Mouse (Mus musculus) spleen, adult 12 weeks (tissue): Measurements from ENCODE around the gene BC028528.
"Not testable (repeated sequence)": the region's sequence is repeated elsewhere in the genome, so short reads cannot be mapped to it uniquely, and the experiment has no call there.

Experiments used
- DNase-seq: peaks from one replicate; pipeline ENCODE4 v3.0.0; 2022; ENCODE audit warnings: low spot score

BC028528 gene

DNA sequence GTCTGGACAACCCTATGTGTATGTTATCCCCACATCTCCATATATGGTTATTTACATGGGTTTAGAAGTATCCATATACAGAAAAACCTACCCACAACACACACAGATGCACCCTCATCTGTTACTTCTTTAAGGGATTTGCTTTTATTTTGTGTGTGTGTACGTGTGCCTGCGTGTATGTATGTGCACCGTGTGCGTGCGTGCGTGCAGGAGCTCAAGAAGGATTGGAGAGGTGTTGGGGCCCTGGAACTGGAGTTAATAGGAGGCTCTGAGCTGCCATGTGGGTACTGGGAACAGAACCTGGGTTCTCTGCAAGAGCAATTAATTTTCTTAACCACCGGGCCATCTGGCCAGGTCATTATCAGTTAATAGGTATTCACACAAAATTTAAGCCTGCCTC, 19.8 kb downstream of the BC028528 start:
- DNase-seq, result no peak

DNA sequence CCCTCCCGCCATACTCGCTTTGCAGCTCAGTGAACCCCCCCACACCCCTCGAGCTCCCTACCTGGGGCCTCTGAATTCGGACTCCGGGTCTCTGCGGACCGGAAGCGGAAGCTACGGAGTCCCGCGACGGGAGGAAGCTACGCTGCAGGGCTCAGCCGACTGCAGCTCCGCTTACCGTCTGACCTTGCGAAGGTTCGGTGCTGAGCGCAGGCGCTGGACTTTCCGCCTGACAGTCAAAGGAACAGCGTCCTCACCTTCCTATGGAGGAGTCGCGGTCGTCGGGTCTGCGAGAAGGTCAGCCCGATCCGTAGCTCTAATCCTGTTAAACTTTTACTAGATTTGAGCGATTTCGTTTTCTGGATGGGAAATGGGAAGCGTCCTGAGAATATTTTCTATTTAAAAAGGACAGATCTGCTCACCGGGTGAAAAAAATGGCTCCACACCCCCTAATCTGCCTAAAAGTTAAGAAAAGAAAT, 20.4 kb downstream of the BC028528 start, which contains the start of gene Mrps21:
Mrps21 (minus strand) TSS at position 128 of the 476 bp plus-strand sequence.
- DNase-seq, result peak; percentile 69

GRCm38 (mm10) chr3:95870976-95871375, 20.8 kb downstream of the BC028528 start:
- DNase-seq, result no peak

DNA sequence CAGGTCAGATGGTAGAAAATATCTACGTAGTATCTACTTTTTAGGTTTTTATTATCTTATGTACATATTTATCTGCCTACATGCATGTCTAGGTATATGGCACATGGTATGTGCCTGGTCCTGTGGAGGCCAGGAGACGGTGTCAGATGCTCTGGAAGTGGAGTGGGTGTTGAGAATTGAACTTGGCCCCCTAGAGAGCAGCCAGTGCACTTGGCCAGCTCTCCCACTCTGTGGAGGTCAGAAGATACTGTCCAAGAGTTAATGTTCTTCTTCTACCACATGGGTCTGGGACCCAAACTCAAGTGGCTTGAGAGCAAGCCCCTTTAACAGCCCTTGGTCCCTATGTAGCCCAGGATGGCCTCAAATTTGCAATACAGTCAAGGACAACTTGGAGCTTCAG, 24.4 kb downstream of the BC028528 start:
- no peak for DNase-seq

- no peak for DNase-seq
These were observed 25.7 kb downstream of the BC028528 start for GRCm38 (mm10) chr3:95866071-95866470.

DNA sequence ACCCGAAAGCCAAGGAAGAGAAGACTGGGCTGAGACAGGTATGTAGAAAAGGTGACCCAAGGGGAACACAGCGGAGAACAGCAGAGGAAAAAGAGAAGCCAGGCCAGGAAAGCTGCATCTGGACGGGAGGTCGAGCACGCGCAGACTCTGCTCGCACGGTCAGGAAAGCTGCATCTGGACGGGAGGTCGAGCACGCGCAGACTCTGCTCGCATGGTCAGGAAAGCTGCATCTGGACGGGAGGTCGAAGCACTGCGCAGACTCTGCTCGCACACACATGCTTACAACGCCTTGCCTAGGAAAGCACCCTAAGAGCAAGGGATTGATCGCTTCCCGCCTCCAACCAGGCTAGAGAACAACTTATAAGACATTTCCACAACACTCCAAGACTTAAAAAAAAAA, 26.2 kb downstream of the BC028528 start:
- DNase-seq, result no peak

GRCm38 (mm10) chr3:95865050-95865449, 26.8 kb downstream of the BC028528 start:
- no peak for DNase-seq

- no peak for DNase-seq
These were observed 28.2 kb downstream of the BC028528 start for GRCm38 (mm10) chr3:95863578-95863977.

GRCm38 (mm10) chr3:95861796-95862195, 30.0 kb downstream of the BC028528 start:
- peak; percentile 53 for DNase-seq

DNA sequence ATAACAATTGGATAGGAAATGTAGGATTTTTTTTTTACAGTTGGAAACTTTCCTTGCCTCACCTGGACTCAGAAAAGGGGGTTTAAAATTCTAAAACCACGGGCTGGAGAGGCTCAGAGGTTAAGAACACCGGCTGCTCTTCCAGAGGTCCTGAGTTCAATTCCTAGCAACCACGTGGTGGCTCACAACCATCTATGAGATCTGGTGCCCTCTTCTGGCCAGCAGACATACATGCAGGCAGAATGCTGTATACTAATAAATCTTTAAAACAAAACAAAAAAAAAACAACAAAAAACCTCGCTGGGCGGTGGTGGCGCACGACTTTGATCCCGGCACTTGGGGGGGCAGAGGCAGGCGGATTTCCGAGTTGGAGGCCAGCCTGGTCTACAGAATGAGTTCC, 30.6 kb downstream of the BC028528 start:
- DNase-seq, result no peak

- DNase-seq, result no peak
These were observed 31.5 kb downstream of the BC028528 start for GRCm38 (mm10) chr3:95860323-95860722.

GRCm38 (mm10) chr3:95858278-95858677, 33.5 kb downstream of the BC028528 start:
- DNase-seq, result not testable (repeated sequence)

DNA sequence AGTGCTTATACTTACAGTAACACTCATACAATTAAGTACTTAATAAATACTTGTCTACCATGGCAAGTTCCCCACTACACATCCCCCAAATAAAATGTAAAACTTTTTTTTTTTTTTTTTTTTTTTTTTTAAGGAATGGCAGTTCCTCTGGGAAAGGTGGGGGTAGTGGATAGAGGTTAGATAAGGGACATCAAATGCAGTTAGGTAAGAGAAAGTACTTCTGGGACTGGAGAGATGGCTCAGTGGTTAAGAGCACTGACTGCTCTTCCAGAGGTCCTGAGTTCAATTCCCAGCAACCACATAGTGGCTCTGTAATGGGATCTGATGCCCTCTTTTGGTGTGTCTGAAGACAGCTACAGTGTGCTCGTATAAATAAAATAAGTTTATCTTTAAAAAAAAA, 34.8 kb downstream of the BC028528 start:
- DNase-seq, result not testable (repeated sequence)

GRCm38 (mm10) chr3:95856115-95856514, 35.7 kb downstream of the BC028528 start:
- DNase-seq, result no peak

DNA sequence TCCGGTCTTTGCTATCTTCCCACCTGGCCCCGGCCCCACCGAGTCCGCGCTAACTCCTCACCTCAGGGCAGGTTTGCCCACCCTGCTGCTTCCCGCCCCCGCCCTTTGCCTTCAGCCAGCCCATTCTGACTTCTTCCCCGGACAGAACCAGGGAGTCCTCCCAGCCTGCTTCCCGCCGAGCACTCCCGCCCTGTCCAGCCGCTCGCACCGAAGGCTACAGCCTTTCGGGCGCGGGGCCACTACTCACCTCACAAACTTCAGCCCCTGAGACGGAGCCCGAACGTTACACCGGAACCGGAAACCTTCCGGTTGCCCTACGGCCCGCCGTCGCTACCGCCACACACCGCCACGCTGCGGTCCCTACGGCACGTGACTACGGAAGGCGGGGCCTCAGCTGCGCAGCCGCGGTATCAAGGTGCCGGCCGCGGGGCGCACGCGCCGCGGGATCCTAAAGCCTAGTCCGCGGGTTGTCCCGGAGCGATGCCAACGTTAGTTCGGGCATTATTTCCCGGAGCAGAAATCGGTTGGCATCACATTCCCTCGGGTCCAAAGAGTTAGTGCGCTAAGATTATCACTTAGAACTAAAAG, 36.2 kb downstream of the BC028528 start, which contains the start of gene Prpf3:
Prpf3 (minus strand) TSS at position 384 of the 588 bp plus-strand sequence.
- DNase-seq, result peak; percentile 90

DNA sequence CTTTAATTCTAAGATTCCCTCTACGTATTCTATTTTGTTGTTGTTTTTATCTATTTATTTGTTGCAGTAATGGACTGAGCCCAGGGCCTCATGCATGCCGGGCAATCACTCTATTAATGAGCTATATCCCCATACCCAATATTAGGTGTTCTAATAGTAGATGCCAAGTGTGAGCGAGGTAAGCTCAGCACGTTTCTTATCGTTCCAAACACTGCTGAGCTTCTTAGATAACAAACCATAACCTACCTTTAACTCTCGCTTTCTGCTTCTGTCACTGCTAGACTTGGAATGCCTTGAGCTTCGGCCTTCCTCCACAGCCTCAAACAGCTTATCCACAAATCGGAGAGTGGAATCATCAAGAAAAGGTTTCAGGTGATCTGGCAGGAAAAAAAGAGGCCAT, 40.5 kb downstream of the BC028528 start:
- no peak for DNase-seq

GRCm38 (mm10) chr3:95850611-95851010, 41.2 kb downstream of the BC028528 start:
- DNase-seq, result no peak

DNA sequence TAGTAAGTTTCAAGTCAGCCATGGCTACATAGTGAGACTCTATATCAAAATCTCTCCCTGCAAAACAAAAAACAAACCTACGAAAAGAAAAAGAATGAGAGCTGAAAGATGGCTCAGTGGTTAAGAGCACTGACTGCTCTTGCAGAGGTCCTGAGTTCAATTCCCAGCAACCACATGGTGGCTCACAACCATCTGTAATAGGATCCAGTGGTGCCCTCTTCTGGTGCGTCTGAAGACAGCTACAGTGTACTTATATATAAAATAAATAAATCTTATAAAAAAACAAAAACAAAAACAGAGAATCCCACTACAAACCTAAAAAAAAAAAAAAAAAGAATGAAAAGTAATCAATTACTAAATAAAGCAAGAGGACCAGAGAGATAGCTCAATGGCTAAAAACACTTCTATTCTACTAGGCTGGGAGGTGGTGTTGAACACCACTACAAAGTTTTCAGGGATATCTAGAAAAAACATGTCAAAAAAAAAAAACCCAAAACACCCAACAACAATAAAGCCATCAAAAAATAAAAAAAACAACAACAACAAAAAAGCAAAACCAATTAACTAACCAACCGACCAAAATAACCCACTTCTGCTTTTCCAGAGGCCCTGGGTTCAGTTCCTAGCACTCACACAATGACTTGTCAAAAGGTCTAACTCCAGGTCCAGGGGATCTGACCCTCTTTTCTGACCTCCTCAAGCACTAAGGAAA, 49.1 kb downstream of the BC028528 start:
- DNase-seq, result no peak

DNA sequence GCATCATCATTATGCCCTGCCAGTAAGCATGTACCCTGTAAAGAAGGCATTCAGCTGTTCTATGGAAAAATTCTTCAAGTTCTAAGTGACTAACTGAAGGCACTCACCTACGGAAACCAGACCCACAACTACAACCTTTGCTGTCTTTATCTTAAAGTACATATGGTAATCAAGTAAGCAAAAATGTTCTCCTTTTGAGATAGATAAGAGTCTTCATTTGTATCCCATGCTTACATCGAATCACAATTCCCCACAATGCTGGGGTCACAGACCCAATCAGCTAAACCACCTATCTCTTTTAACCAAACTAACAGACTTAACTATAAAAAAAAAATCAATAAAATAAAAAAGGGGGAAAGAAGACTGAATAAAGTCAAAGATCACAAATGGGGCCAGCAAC, 52.6 kb downstream of the BC028528 start:
- DNase-seq, result no peak
